Mouse (Mus musculus) hindbrain, embryonic 14.5 days (tissue): ENCODE data around the gene Sp3. TPM values are rescaled to one million over a fixed set of nuclear protein-coding genes. Genes with fewer than 3 reads are reported as not detected.

Source experiments
- ATAC-seq: fragments of 200-750 bp; cut with Nextera tagmentation; 2 replicates; pipeline ENCODE4 v1.8.0; 2017; ENCODE audit warnings: moderate number of reproducible peaks, mild to moderate bottlenecking, moderate TSS enrichment, moderate library complexity; ENCODE audit not compliant: low FRiP score
- DNase-seq: peaks from one replicate; pipeline ENCODE4 v3.0.0-alpha.2; 2015; ENCODE audit warnings: low spot score
- H3K27ac ChIP-seq: fragments of 300-500 bp; sonication (generic); 2 replicates; pipeline ENCODE4 v1.5.1; 2014; ENCODE audit warnings: mild to moderate bottlenecking, moderate library complexity
- H3K27me3 ChIP-seq: fragments of 300-500 bp; sonication (generic); 2 replicates; pipeline ENCODE4 v1.6.1; 2014; ENCODE audit warnings: mild to moderate bottlenecking, low read length, mixed read lengths; ENCODE audit not compliant: control insufficient read depth, insufficient read depth
- H3K36me3 ChIP-seq: fragments of 300-500 bp; sonication (generic); replicated peaks from 2 replicates; pipeline ENCODE4 v1.6.1; 2014; ENCODE audit not compliant: control insufficient read depth, insufficient read depth
- H3K4me1 ChIP-seq: fragments of 300-500 bp; sonication (generic); replicated peaks from 2 replicates; pipeline ENCODE4 v1.6.1; 2014; ENCODE audit warnings: antibody characterized with exemption, low read length, mixed read lengths; ENCODE audit not compliant: control insufficient read depth, insufficient read depth
- H3K4me2 ChIP-seq: fragments of 300-500 bp; sonication (generic); replicated peaks from 2 replicates; pipeline ENCODE4 v1.6.1; 2014; ENCODE audit warnings: mild to moderate bottlenecking, moderate library complexity
- H3K4me3 ChIP-seq: fragments of 300-500 bp; sonication (generic); replicated peaks from 2 replicates; pipeline ENCODE4 v1.5.1; 2014; ENCODE audit warnings: mild to moderate bottlenecking, low read length
- H3K9ac ChIP-seq: fragments of 300-500 bp; sonication (generic); 2 replicates; pipeline ENCODE4 v1.6.1; 2014
- H3K9me3 ChIP-seq: fragments of 300-500 bp; sonication (generic); 2 replicates; pipeline ENCODE4 v1.6.1; 2016; ENCODE audit warnings: low read length; ENCODE audit not compliant: control insufficient read depth
- WGBS: fragments of 180-500 bp; shearing (Covaris S2); extraction: QIAGEN DNeasy Blood & Tissue Kit; methylation state at CpG from one replicate; pipeline ENCODE4 v1.1.7; 2014; 5-methylcytosine and 5-hydroxymethylcytosine counted together
- polyA plus RNA-seq: library from polyadenylated mRNA; unstranded; fragments of >200 nt; fragmentation: Nextera tagmentation; extraction: Ambion mirVana; gene quantifications from 2 replicates; pipeline ENCODE4 v1.2.1, GENCODE M21; 2014

Gene Sp3
- polyA plus RNA-seq, 1 experiment from 2014 or later: 47.4 TPM

GRCm38 (mm10) chr2:72970302-72970701, 9.9 kb downstream of the Sp3 start:
- Histone ChIP-seq H3K4me1 (peaks cover 7% of the 10 kb centered on the region), H3K27me3 (no peaks in the 10 kb centered on the region), H3K9me3 (no peaks in the 10 kb centered on the region), H3K4me2 (no peak overlapping the region), H3K4me3 (no peak overlapping the region), H3K9ac (no peak overlapping the region), H3K36me3 (peaks cover 29% of the 10 kb centered on the region), H3K27ac (no peak overlapping the region)
- no peak for ATAC-seq
- 93% methylated on average over 4 of the region's 4 CpGs for WGBS
- DNase-seq: no peak

GRCm38 (mm10) chr2:72968536-72968935, 11.7 kb downstream of the Sp3 start:
- Histone ChIP-seq H3K27ac (no peak overlapping the region), H3K36me3 (peaks cover 29% of the 10 kb centered on the region), H3K4me2 (no peak overlapping the region), H3K9me3 (no peaks in the 10 kb centered on the region), H3K27me3 (no peaks in the 10 kb centered on the region), H3K4me3 (no peak overlapping the region), H3K4me1 (no peaks in the 10 kb centered on the region), H3K9ac (no peak overlapping the region)
- DNase-seq (no peak), ATAC-seq (no peak)
- 100% methylated on average over 1 of the region's 1 CpGs for WGBS

- 94% methylated on average over 2 of the region's 2 CpGs for WGBS
- Histone ChIP-seq H3K27ac (no peak overlapping the region), H3K9me3 (no peaks in the 10 kb centered on the region), H3K4me1 (no peaks in the 10 kb centered on the region), H3K4me2 (no peak overlapping the region), H3K27me3 (no peaks in the 10 kb centered on the region), H3K9ac (no peak overlapping the region), H3K36me3 (peaks cover 20% of the 10 kb centered on the region), H3K4me3 (no peak overlapping the region)
- no peak for ATAC-seq
- DNase-seq: no peak
These were observed 14.8 kb downstream of the Sp3 start for GRCm38 (mm10) chr2:72965450-72965849.

- H3K36me3 ChIP-seq: peaks cover 21% of the 10 kb centered on the region
- H3K27me3 ChIP-seq: no peaks in the 10 kb centered on the region
- H3K4me2 ChIP-seq: no peak overlapping the region
- WGBS: over 99% methylated on average over 3 of the region's 3 CpGs
- no peak overlapping the region for H3K4me3 ChIP-seq
- ATAC-seq: no peak
- DNase-seq: no peak
- H3K27ac ChIP-seq: no peak overlapping the region
- H3K9me3 ChIP-seq: no peaks in the 10 kb centered on the region
- no peak overlapping the region for H3K9ac ChIP-seq
- no peaks in the 10 kb centered on the region for H3K4me1 ChIP-seq
These were observed 23.8 kb downstream of the Sp3 start for GRCm38 (mm10) chr2:72956415-72956814.

GRCm38 (mm10) chr2:72952979-72953378, 27.3 kb downstream of the Sp3 start:
- Histone ChIP-seq H3K36me3 (peaks cover 18% of the 10 kb centered on the region), H3K27me3 (no peaks in the 10 kb centered on the region), H3K4me2 (no peak overlapping the region), H3K4me1 (no peaks in the 10 kb centered on the region), H3K27ac (no peak overlapping the region), H3K4me3 (no peak overlapping the region), H3K9me3 (no peaks in the 10 kb centered on the region), H3K9ac (no peak overlapping the region)
- DNase-seq (no peak), ATAC-seq (no peak)
- 98% methylated on average over 3 of the region's 3 CpGs for WGBS

GRCm38 (mm10) chr2:72935937-72936336, 44.3 kb downstream of the Sp3 start:
- ATAC-seq (no peak), DNase-seq (no peak)
- Histone ChIP-seq H3K27ac (no peak overlapping the region), H3K4me3 (no peak overlapping the region), H3K36me3 (peaks cover 40% of the 10 kb centered on the region), H3K4me2 (no peak overlapping the region), H3K9me3 (no peaks in the 10 kb centered on the region), H3K9ac (no peak overlapping the region), H3K4me1 (no peaks in the 10 kb centered on the region), H3K27me3 (no peaks in the 10 kb centered on the region)
- WGBS: 21% methylated on average over 1 of the region's 1 CpGs

GRCm38 (mm10) chr2:72932186-72932585, 48.1 kb downstream of the Sp3 start:
- H3K27ac ChIP-seq: no peak overlapping the region
- DNase-seq (no peak), ATAC-seq (no peak)
- no peak overlapping the region for H3K4me2 ChIP-seq
- no peak overlapping the region for H3K4me3 ChIP-seq
- H3K36me3 ChIP-seq: peaks cover 15% of the 10 kb centered on the region; the same call in 1 of the 2 replicates
- no peaks in the 10 kb centered on the region for H3K9me3 ChIP-seq
- H3K9ac ChIP-seq: no peak overlapping the region
- H3K27me3 ChIP-seq: no peaks in the 10 kb centered on the region
- no peaks in the 10 kb centered on the region for H3K4me1 ChIP-seq

- no peak for DNase-seq
- Histone ChIP-seq H3K4me3 (no peak overlapping the region), H3K9ac (no peak overlapping the region), H3K27me3 (no peaks in the 10 kb centered on the region), H3K9me3 (no peaks in the 10 kb centered on the region), H3K4me2 (no peak overlapping the region), H3K27ac (no peak overlapping the region), H3K4me1 (no peaks in the 10 kb centered on the region), H3K36me3 (no peaks in the 10 kb centered on the region)
- ATAC-seq: no peak
- WGBS: 66% methylated on average over 10 of the region's 10 CpGs
These were observed 55.3 kb downstream of the Sp3 start for GRCm38 (mm10) chr2:72924981-72925380.

GRCm38 (mm10) chr2:72916170-72916569, 64.1 kb downstream of the Sp3 start:
- Histone ChIP-seq H3K27ac (no peak overlapping the region), H3K4me2 (no peak overlapping the region)
- 70% methylated on average over 4 of the region's 4 CpGs for WGBS

GRCm38 (mm10) chr2:72915245-72915930, 64.9 kb downstream of the Sp3 start:
- H3K4me1 ChIP-seq: no peaks in the 10 kb centered on the region
- DNase-seq (no peak), ATAC-seq (no peak)
- no peak overlapping the region for H3K4me2 ChIP-seq
- H3K36me3 ChIP-seq: no peaks in the 10 kb centered on the region
- H3K9me3 ChIP-seq: no peaks in the 10 kb centered on the region
- 82% methylated on average over 7 of the region's 7 CpGs for WGBS
- no peak overlapping the region for H3K9ac ChIP-seq
- H3K4me3 ChIP-seq: no peak overlapping the region
- no peaks in the 10 kb centered on the region for H3K27me3 ChIP-seq
- H3K27ac ChIP-seq: no peak overlapping the region

More at GRCm38 (mm10) chr2:72916170-72916569, 64.1 kb downstream of the Sp3 start:
- Histone ChIP-seq H3K9ac (no peak overlapping the region), H3K4me3 (no peak overlapping the region), H3K27me3 (no peaks in the 10 kb centered on the region), H3K9me3 (no peaks in the 10 kb centered on the region), H3K4me1 (no peaks in the 10 kb centered on the region), H3K36me3 (no peaks in the 10 kb centered on the region)
- no peak for DNase-seq
- no peak for ATAC-seq
